Mouse (Mus musculus): ENCODE data around the gene Cluh. TPM values are rescaled to one million over a fixed set of nuclear protein-coding genes. Genes with fewer than 3 reads are reported as not detected.
A peak's percentile ranks its signal among the peaks of the same experiment; 100 is the strongest.

Cluh gene
- polyA plus RNA-seq, 1 experiment from 2014 or later, result 47.2 TPM

GRCm38 (mm10) chr11:74648676-74649075, 619 bp upstream of the Cluh start:
- H3K9me3 ChIP-seq, result no peaks in the 10 kb centered on the region
- peak overlapping the region; percentile 82 for H3K4me3 ChIP-seq
- H3K36me3 ChIP-seq, result peaks cover 4% of the 10 kb centered on the region; the same call in 1 of the 2 replicates
- no peak for ATAC-seq (ENCODE audit: extremely low read depth, insufficient number of reproducible peaks, low FRiP score, low TSS enrichment)
- peaks cover 44% of the 10 kb centered on the region for H3K4me1 ChIP-seq
- peak overlapping the region; percentile 87 for H3K4me2 ChIP-seq
- WGBS, result 6% methylated on average over 1 of the region's 1 CpGs
- H3K9ac ChIP-seq, result peak overlapping the region; percentile 97
- no peaks in the 10 kb centered on the region for H3K27me3 ChIP-seq (replicated peaks)
- peak overlapping the region; percentile 91 for H3K27ac ChIP-seq (replicated peaks)

GRCm38 (mm10) chr11:74649647-74650551, 604 bp downstream of the Cluh start:
- Histone ChIP-seq H3K36me3 (peaks cover 11% of the 10 kb centered on the region), H3K4me1 (peaks cover 56% of the 10 kb centered on the region)
- WGBS, result under 1% methylated on average over 53 of the region's 53 CpGs

GRCm38 (mm10) chr11:74650576-74651100, 1.3 kb downstream of the Cluh start:
- Histone ChIP-seq H3K36me3 (peaks cover 11% of the 10 kb centered on the region), H3K27ac (replicated peaks) (peak overlapping the region; percentile 91)

More at GRCm38 (mm10) chr11:74649647-74650551, 604 bp downstream of the Cluh start:
- H3K27ac ChIP-seq (replicated peaks), result peak overlapping the region; percentile 91
- H3K27me3 ChIP-seq (replicated peaks), result no peaks in the 10 kb centered on the region
- peak; percentile 7; the same call in 1 of the 2 replicates for ATAC-seq (ENCODE audit: extremely low read depth, insufficient number of reproducible peaks, low FRiP score, low TSS enrichment)
- H3K4me2 ChIP-seq, result peak overlapping the region; percentile 87
- peak overlapping the region; percentile 97 for H3K9ac ChIP-seq
- no peaks in the 10 kb centered on the region for H3K9me3 ChIP-seq
- H3K4me3 ChIP-seq, result peak overlapping the region; percentile 82

GRCm38 (mm10) chr11:74652791-74653191, 3.5 kb downstream of the Cluh start:
- Histone ChIP-seq H3K4me3 (peak overlapping the region; percentile 31), H3K27ac (replicated peaks) (peak overlapping the region; percentile 97), H3K9me3 (no peaks in the 10 kb centered on the region), H3K36me3 (peaks cover 27% of the 10 kb centered on the region), H3K27me3 (replicated peaks) (no peaks in the 10 kb centered on the region), H3K4me1 (peaks cover 68% of the 10 kb centered on the region), H3K4me2 (peak overlapping the region; percentile 63), H3K9ac (peak overlapping the region; percentile 71)
- ATAC-seq (ENCODE audit: extremely low read depth, insufficient number of reproducible peaks, low FRiP score, low TSS enrichment), result no peak
- WGBS, result 71% methylated on average over 4 of the region's 4 CpGs

More at GRCm38 (mm10) chr11:74650576-74651100, 1.3 kb downstream of the Cluh start:
- H3K4me1 ChIP-seq, result peaks cover 64% of the 10 kb centered on the region
- no peaks in the 10 kb centered on the region for H3K9me3 ChIP-seq
- WGBS, result 33% methylated on average over 4 of the region's 4 CpGs
- peak overlapping the region; percentile 97 for H3K9ac ChIP-seq
- ATAC-seq (ENCODE audit: extremely low read depth, insufficient number of reproducible peaks, low FRiP score, low TSS enrichment), result no peak
- peak overlapping the region; percentile 87 for H3K4me2 ChIP-seq
- H3K4me3 ChIP-seq, result peak overlapping the region; percentile 82
- H3K27me3 ChIP-seq (replicated peaks), result no peaks in the 10 kb centered on the region

- Histone ChIP-seq H3K4me1 (peaks cover 66% of the 10 kb centered on the region), H3K4me3 (peak overlapping the region; percentile 31)
Observed at GRCm38 (mm10) chr11:74653385-74653784, 4.1 kb downstream of the Cluh start.

GRCm38 (mm10) chr11:74655941-74656340, 6.6 kb downstream of the Cluh start:
- 71% methylated on average over 3 of the region's 3 CpGs for WGBS
- Histone ChIP-seq H3K9me3 (0 out of 2 replicates have a peak, but pooled peaks cover 3% of the 10 kb centered on the region), H3K27ac (replicated peaks) (no peak overlapping the region), H3K36me3 (peaks cover 59% of the 10 kb centered on the region), H3K4me3 (no peak overlapping the region), H3K9ac (no peak overlapping the region), H3K4me2 (no peak overlapping the region), H3K4me1 (peaks cover 51% of the 10 kb centered on the region), H3K27me3 (replicated peaks) (no peaks in the 10 kb centered on the region)
- no peak for ATAC-seq (ENCODE audit: extremely low read depth, insufficient number of reproducible peaks, low FRiP score, low TSS enrichment)

More at GRCm38 (mm10) chr11:74653385-74653784, 4.1 kb downstream of the Cluh start:
- 46% methylated on average over 6 of the region's 6 CpGs for WGBS
- Histone ChIP-seq H3K27ac (replicated peaks) (peak overlapping the region; percentile 97), H3K9me3 (0 out of 2 replicates have a peak, but pooled peaks cover 3% of the 10 kb centered on the region), H3K9ac (peak overlapping the region; percentile 71), H3K27me3 (replicated peaks) (no peaks in the 10 kb centered on the region), H3K4me2 (peak overlapping the region; percentile 63), H3K36me3 (peaks cover 33% of the 10 kb centered on the region)
- no peak for ATAC-seq (ENCODE audit: extremely low read depth, insufficient number of reproducible peaks, low FRiP score, low TSS enrichment)

- ATAC-seq (ENCODE audit: extremely low read depth, insufficient number of reproducible peaks, low FRiP score, low TSS enrichment), result no peak
- Histone ChIP-seq H3K36me3 (peaks cover 92% of the 10 kb centered on the region), H3K9ac (no peak overlapping the region), H3K27ac (replicated peaks) (no peak overlapping the region), H3K9me3 (0 out of 2 replicates have a peak, but pooled peaks cover 3% of the 10 kb centered on the region), H3K27me3 (replicated peaks) (no peaks in the 10 kb centered on the region), H3K4me1 (peaks cover 7% of the 10 kb centered on the region), H3K4me3 (no peak overlapping the region), H3K4me2 (no peak overlapping the region)
- 94% methylated on average over 13 of the region's 13 CpGs for WGBS
Observed at GRCm38 (mm10) chr11:74660336-74660735, 11.0 kb downstream of the Cluh start.

GRCm38 (mm10) chr11:74661641-74662040, 12.3 kb downstream of the Cluh start:
- peaks cover 100% of the 10 kb centered on the region for H3K36me3 ChIP-seq
- no peaks in the 10 kb centered on the region for H3K27me3 ChIP-seq (replicated peaks)
- no peaks in the 10 kb centered on the region for H3K4me1 ChIP-seq
- WGBS, result 87% methylated on average over 19 of the region's 19 CpGs
- no peak overlapping the region for H3K4me2 ChIP-seq
- ATAC-seq (ENCODE audit: extremely low read depth, insufficient number of reproducible peaks, low FRiP score, low TSS enrichment), result no peak
- H3K9ac ChIP-seq, result no peak overlapping the region
- no peak overlapping the region for H3K4me3 ChIP-seq
- 0 out of 2 replicates have a peak, but pooled peaks cover 3% of the 10 kb centered on the region for H3K9me3 ChIP-seq
- no peak overlapping the region for H3K27ac ChIP-seq (replicated peaks)

GRCm38 (mm10) chr11:74662221-74662620, 12.9 kb downstream of the Cluh start:
- H3K4me1 ChIP-seq, result no peaks in the 10 kb centered on the region
- no peak overlapping the region for H3K4me2 ChIP-seq
- H3K36me3 ChIP-seq, result peaks cover 100% of the 10 kb centered on the region
- H3K4me3 ChIP-seq, result no peak overlapping the region
- no peak overlapping the region for H3K9ac ChIP-seq
- WGBS, result 80% methylated on average over 6 of the region's 6 CpGs
- ATAC-seq (ENCODE audit: extremely low read depth, insufficient number of reproducible peaks, low FRiP score, low TSS enrichment), result no peak
- H3K9me3 ChIP-seq, result 0 out of 2 replicates have a peak, but pooled peaks cover 3% of the 10 kb centered on the region
- H3K27ac ChIP-seq (replicated peaks), result no peak overlapping the region
- H3K27me3 ChIP-seq (replicated peaks), result no peaks in the 10 kb centered on the region

GRCm38 (mm10) chr11:74664279-74664678, 15.0 kb downstream of the Cluh start:
- H3K27ac ChIP-seq (replicated peaks), result no peak overlapping the region
- H3K4me2 ChIP-seq, result no peak overlapping the region
- no peaks in the 10 kb centered on the region for H3K9me3 ChIP-seq
- H3K27me3 ChIP-seq (replicated peaks), result no peaks in the 10 kb centered on the region
- H3K4me1 ChIP-seq, result no peaks in the 10 kb centered on the region
- 84% methylated on average over 3 of the region's 3 CpGs for WGBS
- no peak for ATAC-seq (ENCODE audit: extremely low read depth, insufficient number of reproducible peaks, low FRiP score, low TSS enrichment)
- H3K36me3 ChIP-seq, result peaks cover 100% of the 10 kb centered on the region
- H3K9ac ChIP-seq, result no peak overlapping the region
- H3K4me3 ChIP-seq, result no peak overlapping the region

GRCm38 (mm10) chr11:74664906-74665305, 15.6 kb downstream of the Cluh start:
- 90% methylated on average over 8 of the region's 8 CpGs for WGBS
- ATAC-seq (ENCODE audit: extremely low read depth, insufficient number of reproducible peaks, low FRiP score, low TSS enrichment), result no peak
- Histone ChIP-seq H3K27ac (replicated peaks) (no peak overlapping the region), H3K9ac (no peak overlapping the region), H3K4me3 (no peak overlapping the region), H3K9me3 (no peaks in the 10 kb centered on the region), H3K36me3 (peaks cover 100% of the 10 kb centered on the region), H3K27me3 (replicated peaks) (no peaks in the 10 kb centered on the region), H3K4me1 (no peaks in the 10 kb centered on the region), H3K4me2 (no peak overlapping the region)
